Mouse (Mus musculus) spleen, postnatal 14 days (tissue): ENCODE results near the gene 1520401A03Rik.

Source experiments
- DNase-seq, 2 experiments: peaks; one replicate each; pipeline ENCODE4 v3.0.0; 2021 to 2022; ENCODE audit warnings: low spot score in 2 of 2

1520401A03Rik gene

GRCm38 (mm10) chr17:23671519-23671918 lies 51.1 kb downstream of the 1520401A03Rik start:
- no peak for DNase-seq

- no peak for DNase-seq
Observed at GRCm38 (mm10) chr17:23670516-23671074, 52.0 kb downstream of the 1520401A03Rik start.

- no peak for DNase-seq
Observed at GRCm38 (mm10) chr17:23665511-23665910, 57.1 kb downstream of the 1520401A03Rik start.

- DNase-seq = no peak
Observed at GRCm38 (mm10) chr17:23664556-23665021, 58.0 kb downstream of the 1520401A03Rik start.

- no peak for DNase-seq
Observed at GRCm38 (mm10) chr17:23661526-23661925, 61.1 kb downstream of the 1520401A03Rik start.

- DNase-seq = no peak
Observed at GRCm38 (mm10) chr17:23660876-23661200, 61.7 kb downstream of the 1520401A03Rik start.

GRCm38 (mm10) chr17:23660117-23660875 lies 62.3 kb downstream of the 1520401A03Rik start, which contains the start of gene Bicdl2:
Bicdl2 (plus strand) TSS chr17:23660506.
- DNase-seq = no peak

GRCm38 (mm10) chr17:23658450-23658849 lies 64.1 kb downstream of the 1520401A03Rik start:
- DNase-seq = no peak
